Mouse (Mus musculus) liver, embryonic 15.5 days (tissue): Measurements from ENCODE around the gene Cpne5. TPM values are rescaled to one million over a fixed set of nuclear protein-coding genes. Genes with fewer than 3 reads are reported as not detected.

Source experiments
- ATAC-seq: fragments of 200-750 bp; cut with Nextera tagmentation; 2 replicates; pipeline ENCODE4 v1.8.0; 2017; ENCODE audit warnings: moderate number of reproducible peaks, mild to moderate bottlenecking, moderate library complexity; ENCODE audit not compliant: insufficient read depth
- H3K27ac ChIP-seq: fragments of 300-500 bp; sonication (generic); replicated peaks from 2 replicates; pipeline ENCODE4 v1.5.1; 2015; ENCODE audit warnings: mild to moderate bottlenecking, inconsistent platforms
- H3K27me3 ChIP-seq: fragments of 300-500 bp; sonication (generic); 2 replicates; pipeline ENCODE4 v1.6.1; 2015; ENCODE audit warnings: mild to moderate bottlenecking, inconsistent platforms
- H3K36me3 ChIP-seq: fragments of 300-500 bp; sonication (generic); replicated peaks from 2 replicates; pipeline ENCODE4 v1.6.1; 2015; ENCODE audit warnings: moderate library complexity, mild to moderate bottlenecking, inconsistent platforms
- H3K4me1 ChIP-seq: fragments of 300-500 bp; sonication (generic); replicated peaks from 2 replicates; pipeline ENCODE4 v1.6.1; 2015; ENCODE audit warnings: inconsistent platforms
- H3K4me2 ChIP-seq: fragments of 300-500 bp; sonication (generic); 2 replicates; pipeline ENCODE4 v1.6.1; 2015; ENCODE audit warnings: moderate library complexity, mild to moderate bottlenecking, inconsistent platforms
- H3K4me3 ChIP-seq: fragments of 300-500 bp; sonication (generic); replicated peaks from 2 replicates; pipeline ENCODE4 v1.5.1; 2015; ENCODE audit warnings: mild to moderate bottlenecking, inconsistent platforms
- H3K9ac ChIP-seq: fragments of 300-500 bp; sonication (generic); 2 replicates; pipeline ENCODE4 v1.6.1; 2015; ENCODE audit warnings: moderate library complexity, mild to moderate bottlenecking, inconsistent platforms
- H3K9me3 ChIP-seq: fragments of 300-500 bp; sonication (generic); replicated peaks from 2 replicates; pipeline ENCODE4 v1.6.1; 2016; ENCODE audit warnings: inconsistent platforms
- WGBS: fragments of 180-500 bp; shearing (Covaris S2); methylation state at CpG from one replicate; pipeline ENCODE4 v1.1.7; 2015; ENCODE audit warnings: mixed read lengths; ENCODE audit not compliant: insufficient replicate concordance; 5-methylcytosine and 5-hydroxymethylcytosine counted together
- polyA plus RNA-seq: library from polyadenylated mRNA; unstranded; fragments of >200 nt; fragmentation: Nextera tagmentation; extraction: Ambion mirVana; gene quantifications from 2 replicates; pipeline ENCODE4 v1.2.1, GENCODE M21; 2015

Gene Cpne5
- polyA plus RNA-seq, 1 experiment from 2014 or later = 0.12 TPM

DNA sequence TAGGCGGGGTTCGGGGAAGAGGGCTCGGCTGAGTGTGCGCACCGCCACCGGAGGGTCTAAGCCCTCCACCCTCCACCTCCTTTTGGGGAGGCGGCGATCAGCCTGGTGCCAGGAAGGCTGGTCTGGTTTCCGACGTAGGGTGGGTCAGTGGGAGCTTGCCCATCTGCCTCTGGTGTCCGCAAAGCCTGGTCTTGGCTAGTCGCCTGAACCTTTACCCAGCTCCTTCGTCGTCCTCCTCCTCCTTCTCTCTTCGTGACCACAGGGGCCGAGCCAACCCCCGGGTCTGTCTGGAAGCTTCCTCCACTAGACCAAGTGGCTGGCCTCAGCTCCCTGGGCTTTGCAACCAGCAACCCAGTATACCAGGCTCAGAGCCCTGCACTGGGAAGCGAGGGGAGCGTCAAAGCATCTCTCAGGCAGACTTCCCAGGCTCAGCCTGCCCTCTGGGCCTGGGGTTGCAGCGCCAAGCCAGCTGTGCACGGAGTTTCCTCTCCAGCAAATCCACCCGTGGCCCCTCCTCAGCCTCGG, 516 bp upstream of the Cpne5 start:
- H3K27me3 ChIP-seq = peaks cover 87% of the 10 kb centered on the region
- no peak overlapping the region for H3K9ac ChIP-seq
- peak overlapping the region; percentile 73 for H3K4me2 ChIP-seq
- no peak overlapping the region for H3K27ac ChIP-seq
- H3K9me3 ChIP-seq = no peaks in the 10 kb centered on the region
- H3K4me1 ChIP-seq = peaks cover 2% of the 10 kb centered on the region; the same call in 1 of the 2 replicates
- WGBS = 3% methylated on average over 23 of the region's 23 CpGs
- peak overlapping the region; percentile 46 for H3K4me3 ChIP-seq
- H3K36me3 ChIP-seq = no peaks in the 10 kb centered on the region
- ATAC-seq = no peak

DNA sequence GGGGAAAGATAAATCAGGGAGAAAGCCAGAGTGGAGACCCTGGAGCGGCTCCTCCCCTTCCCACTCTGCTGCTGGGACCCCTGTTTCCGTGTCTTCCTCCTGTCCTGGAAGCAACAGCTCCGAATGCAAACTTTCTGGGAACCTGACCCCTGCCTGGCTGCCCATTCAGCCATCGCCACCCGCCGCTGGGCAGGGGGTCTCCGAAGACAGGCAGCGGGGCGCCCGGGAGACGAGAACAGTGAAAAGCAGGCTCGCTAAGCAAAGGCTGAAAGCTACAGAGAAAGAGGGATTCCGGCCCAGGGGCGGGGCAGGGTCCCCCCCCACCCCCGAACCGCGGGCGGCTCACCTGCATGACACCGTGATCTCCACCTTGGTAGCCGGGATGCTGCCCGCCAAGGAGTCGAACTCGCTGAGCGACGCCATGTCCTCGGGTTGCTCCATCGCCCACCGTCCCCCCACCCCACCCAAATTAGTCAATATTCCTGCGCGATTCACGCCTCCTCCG, 648 bp downstream of the Cpne5 start:
- Histone ChIP-seq H3K27me3 (peaks cover 80% of the 10 kb centered on the region), H3K4me2 (peak overlapping the region; percentile 73), H3K4me1 (peaks cover 2% of the 10 kb centered on the region; the same call in 1 of the 2 replicates), H3K4me3 (peak overlapping the region; percentile 46), H3K9ac (no peak overlapping the region), H3K27ac (no peak overlapping the region), H3K9me3 (no peaks in the 10 kb centered on the region), H3K36me3 (no peaks in the 10 kb centered on the region)
- WGBS = 1% methylated on average over 31 of the region's 32 CpGs
- no peak for ATAC-seq

DNA sequence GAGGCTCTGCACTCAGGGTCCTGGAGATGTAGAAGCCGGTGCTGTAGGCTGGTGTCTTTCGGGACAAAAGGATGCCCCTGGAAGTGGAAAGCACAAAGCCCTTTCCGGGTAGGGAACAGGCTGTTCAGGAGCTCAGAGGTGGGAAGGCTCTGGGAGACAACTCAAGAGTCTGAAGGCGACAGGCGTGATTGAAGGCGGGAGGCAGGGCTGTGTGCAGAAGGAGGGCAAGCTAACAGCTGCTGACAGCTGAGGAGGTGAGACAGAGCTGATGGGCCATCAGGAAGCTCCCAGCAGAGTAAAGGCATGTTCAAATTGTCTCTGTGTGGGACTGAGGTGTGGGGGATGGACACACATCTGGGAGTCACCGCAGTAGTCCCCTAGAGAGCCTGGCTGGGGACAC, 1.9 kb downstream of the Cpne5 start:
- peaks cover 74% of the 10 kb centered on the region for H3K27me3 ChIP-seq
- ATAC-seq = no peak
- H3K4me1 ChIP-seq = peaks cover 2% of the 10 kb centered on the region; the same call in 1 of the 2 replicates
- no peak overlapping the region for H3K4me3 ChIP-seq
- no peaks in the 10 kb centered on the region for H3K9me3 ChIP-seq
- 50% methylated on average over 7 of the region's 7 CpGs for WGBS
- no peak overlapping the region for H3K4me2 ChIP-seq
- no peak overlapping the region for H3K9ac ChIP-seq
- no peaks in the 10 kb centered on the region for H3K36me3 ChIP-seq
- no peak overlapping the region for H3K27ac ChIP-seq

DNA sequence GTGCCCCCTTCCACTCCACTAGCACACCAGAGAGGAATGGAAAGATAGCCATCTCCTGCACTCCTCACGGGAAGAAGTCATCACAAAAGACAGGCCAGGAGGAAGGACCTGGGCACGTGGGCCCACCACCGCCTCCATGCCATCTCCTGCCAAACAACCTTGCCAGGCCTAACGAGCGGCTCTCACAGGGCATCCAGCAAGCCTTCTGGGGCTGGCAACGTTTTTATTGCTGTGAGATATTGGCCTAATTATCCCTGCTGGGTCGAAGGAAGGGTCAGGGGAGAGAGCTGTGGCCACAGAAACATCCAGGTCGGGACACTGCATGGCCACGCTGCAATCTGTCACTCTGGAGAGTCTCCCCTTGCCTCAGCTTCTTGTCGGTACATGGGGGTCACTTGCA, 6.9 kb downstream of the Cpne5 start:
- H3K4me2 ChIP-seq = no peak overlapping the region
- no peak overlapping the region for H3K4me3 ChIP-seq
- no peaks in the 10 kb centered on the region for H3K36me3 ChIP-seq
- no peak overlapping the region for H3K27ac ChIP-seq
- H3K27me3 ChIP-seq = peaks cover 29% of the 10 kb centered on the region
- H3K9me3 ChIP-seq = no peaks in the 10 kb centered on the region
- H3K9ac ChIP-seq = no peak overlapping the region
- 55% methylated on average over 10 of the region's 10 CpGs for WGBS
- ATAC-seq = no peak
- no peaks in the 10 kb centered on the region for H3K4me1 ChIP-seq

DNA sequence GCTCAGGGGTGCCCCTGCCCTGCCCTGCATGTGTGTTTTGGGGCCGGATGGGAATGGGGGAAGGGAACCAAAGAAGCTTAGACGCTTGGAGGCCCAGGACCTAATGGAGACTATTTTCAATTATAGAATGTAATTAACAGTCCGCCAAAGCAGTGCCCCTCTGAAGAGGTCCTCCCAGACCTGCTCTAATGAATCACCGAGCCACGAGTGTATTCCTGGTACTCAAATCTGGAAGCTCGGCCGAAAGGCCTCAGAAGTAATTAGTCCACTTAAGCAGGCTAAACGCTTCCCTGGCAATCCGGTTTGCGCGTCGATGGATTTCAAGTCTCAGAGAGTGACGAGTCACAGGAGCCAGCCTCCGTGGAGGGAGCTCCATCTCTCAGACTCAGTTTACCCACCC, 17.3 kb downstream of the Cpne5 start:
- Histone ChIP-seq H3K9ac (no peak overlapping the region), H3K9me3 (no peaks in the 10 kb centered on the region), H3K4me1 (no peaks in the 10 kb centered on the region), H3K27ac (no peak overlapping the region), H3K27me3 (no peaks in the 10 kb centered on the region), H3K4me3 (no peak overlapping the region), H3K4me2 (no peak overlapping the region), H3K36me3 (no peaks in the 10 kb centered on the region)
- 78% methylated on average over 14 of the region's 14 CpGs for WGBS
- no peak for ATAC-seq

DNA sequence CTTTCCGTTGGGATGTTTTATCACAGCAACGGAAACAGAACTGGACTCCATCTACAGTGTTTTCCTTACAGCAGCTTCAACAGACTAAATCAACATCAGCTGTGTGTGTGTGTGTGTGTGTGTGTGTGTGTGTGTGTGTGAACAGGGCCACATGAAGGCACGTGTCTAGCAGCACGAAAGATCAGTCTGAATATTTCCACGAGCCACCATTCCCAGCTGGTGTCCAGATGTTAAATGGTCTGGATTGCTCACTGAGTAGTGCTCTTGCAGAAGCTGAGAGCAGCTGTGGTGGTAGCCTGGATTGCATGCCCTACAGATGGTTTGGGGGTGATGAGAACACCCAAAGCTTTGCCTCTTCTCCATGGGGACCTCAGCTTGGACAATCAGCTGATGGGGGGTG, 19.9 kb downstream of the Cpne5 start:
- no peak for ATAC-seq
- Histone ChIP-seq H3K4me2 (no peak overlapping the region), H3K4me3 (no peak overlapping the region), H3K27me3 (peaks cover 18% of the 10 kb centered on the region), H3K9me3 (no peaks in the 10 kb centered on the region), H3K9ac (no peak overlapping the region), H3K4me1 (no peaks in the 10 kb centered on the region), H3K27ac (no peak overlapping the region), H3K36me3 (no peaks in the 10 kb centered on the region)
- 59% methylated on average over 5 of the region's 5 CpGs for WGBS

DNA sequence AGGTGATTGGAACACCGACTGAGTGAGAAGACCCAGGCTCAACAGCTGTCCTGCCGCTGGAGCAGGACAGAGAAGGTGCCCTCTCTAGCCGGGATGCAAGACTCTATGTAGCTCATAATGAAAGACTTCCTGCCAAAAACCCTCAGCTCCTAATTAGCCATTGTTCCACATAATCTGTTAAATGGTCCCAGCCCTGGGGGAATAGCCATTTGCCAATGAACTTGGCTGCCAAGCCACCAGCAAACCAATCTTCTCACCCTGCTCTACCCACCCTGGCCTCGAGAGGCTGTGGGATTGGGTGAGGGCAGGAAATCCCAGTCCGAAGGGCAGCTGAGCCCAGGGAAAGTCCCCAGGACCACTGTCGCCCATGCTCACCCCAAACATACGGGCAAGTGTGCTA, 21.9 kb downstream of the Cpne5 start:
- WGBS = 48% methylated on average over 7 of the region's 7 CpGs
- H3K36me3 ChIP-seq = no peaks in the 10 kb centered on the region

DNA sequence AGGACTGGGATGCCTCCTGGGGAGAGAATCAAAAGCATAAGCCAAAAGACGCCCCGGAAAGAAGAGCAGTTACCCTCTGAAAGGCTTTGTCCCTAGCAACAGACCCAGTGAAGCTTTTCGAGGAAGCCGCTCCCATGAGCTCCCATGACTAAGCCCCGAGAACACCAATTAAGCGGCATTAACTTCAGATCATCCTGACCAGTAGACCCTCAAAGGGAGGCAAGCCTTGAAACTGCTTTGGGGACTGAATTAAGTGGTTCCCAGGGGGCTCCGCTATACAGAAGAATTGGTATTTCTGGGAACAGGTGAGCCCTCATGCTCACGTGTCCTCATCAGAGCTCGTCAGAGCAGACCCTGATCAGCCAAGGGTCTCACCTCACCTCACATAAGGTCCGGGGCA, 23.3 kb downstream of the Cpne5 start:
- Histone ChIP-seq H3K4me2 (no peak overlapping the region), H3K27me3 (peaks cover 18% of the 10 kb centered on the region), H3K36me3 (no peaks in the 10 kb centered on the region), H3K4me1 (no peaks in the 10 kb centered on the region), H3K9ac (no peak overlapping the region), H3K4me3 (no peak overlapping the region), H3K27ac (no peak overlapping the region), H3K9me3 (no peaks in the 10 kb centered on the region)
- ATAC-seq = no peak
- WGBS = 54% methylated on average over 10 of the region's 10 CpGs

More for the DNA sequence above, 21.9 kb downstream of the Cpne5 start:
- H3K27ac ChIP-seq = no peak overlapping the region
- H3K4me3 ChIP-seq = no peak overlapping the region
- H3K9ac ChIP-seq = no peak overlapping the region
- no peaks in the 10 kb centered on the region for H3K4me1 ChIP-seq
- H3K4me2 ChIP-seq = no peak overlapping the region
- no peaks in the 10 kb centered on the region for H3K9me3 ChIP-seq
- H3K27me3 ChIP-seq = peaks cover 18% of the 10 kb centered on the region
- ATAC-seq = no peak

DNA sequence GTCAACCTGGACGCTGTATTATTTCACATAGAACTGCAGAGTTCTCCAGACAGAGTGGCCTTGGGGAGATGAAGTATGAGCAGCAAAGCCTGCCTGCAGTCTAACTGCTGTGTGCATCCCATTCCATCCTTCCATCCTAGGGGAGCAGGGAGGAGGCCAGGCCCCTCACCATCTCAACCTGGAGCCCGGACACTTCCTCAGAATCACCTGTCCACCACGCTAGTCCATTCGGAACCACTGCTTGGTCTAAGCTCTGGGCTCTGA, 23.8 kb downstream of the Cpne5 start:
- WGBS = 66% methylated on average over 4 of the region's 4 CpGs
- no peak overlapping the region for H3K9ac ChIP-seq
- H3K4me1 ChIP-seq = no peaks in the 10 kb centered on the region
- H3K36me3 ChIP-seq = no peaks in the 10 kb centered on the region
- H3K9me3 ChIP-seq = no peaks in the 10 kb centered on the region
- no peak overlapping the region for H3K27ac ChIP-seq
- no peak for ATAC-seq
- no peak overlapping the region for H3K4me2 ChIP-seq
- no peak overlapping the region for H3K4me3 ChIP-seq
- H3K27me3 ChIP-seq = peaks cover 18% of the 10 kb centered on the region

DNA sequence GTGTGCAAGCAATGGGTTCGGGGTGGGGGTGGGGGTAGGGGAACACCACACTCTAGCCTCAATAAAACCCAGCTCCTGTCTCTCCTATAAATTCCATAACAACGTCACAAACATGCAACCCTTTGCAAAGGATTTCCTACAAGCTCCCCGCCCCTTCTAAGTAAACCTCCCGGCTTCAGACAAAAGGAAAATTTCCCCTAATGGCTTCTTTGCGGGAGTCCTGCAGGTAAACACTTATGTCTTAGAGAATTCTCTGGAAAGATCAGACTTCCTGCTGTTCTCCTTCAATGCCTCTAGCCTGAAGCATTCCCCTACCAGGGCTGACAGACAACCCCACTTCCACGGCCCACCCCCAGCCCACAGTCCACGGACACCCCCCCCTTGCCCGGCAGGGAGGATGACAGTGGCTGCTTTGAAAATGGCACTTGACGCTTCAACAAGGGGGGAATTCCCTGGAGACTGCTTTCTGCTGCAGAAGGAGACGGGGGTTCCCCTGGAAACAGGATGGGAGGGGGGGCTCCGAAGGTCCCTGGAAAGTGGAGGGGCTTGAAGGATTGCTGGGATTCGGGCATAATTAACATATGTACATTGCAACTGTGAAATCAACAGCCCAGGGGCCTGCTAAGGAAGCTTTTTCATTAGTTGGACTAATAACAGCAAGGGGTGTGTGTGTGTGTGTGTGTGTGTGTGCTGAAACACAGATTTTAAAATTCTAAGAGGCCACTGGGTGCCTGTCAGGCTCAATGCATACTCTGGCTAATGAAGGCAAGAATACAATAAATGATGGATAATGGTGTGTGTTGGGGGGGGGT, 24.4 kb downstream of the Cpne5 start:
- no peak overlapping the region for H3K9ac ChIP-seq
- no peaks in the 10 kb centered on the region for H3K9me3 ChIP-seq
- no peak overlapping the region for H3K4me2 ChIP-seq
- no peaks in the 10 kb centered on the region for H3K4me1 ChIP-seq
- H3K36me3 ChIP-seq = no peaks in the 10 kb centered on the region
- H3K27me3 ChIP-seq = peaks cover 18% of the 10 kb centered on the region
- 31% methylated on average over 12 of the region's 12 CpGs for WGBS
- ATAC-seq = no peak
- no peak overlapping the region for H3K27ac ChIP-seq
- no peak overlapping the region for H3K4me3 ChIP-seq

DNA sequence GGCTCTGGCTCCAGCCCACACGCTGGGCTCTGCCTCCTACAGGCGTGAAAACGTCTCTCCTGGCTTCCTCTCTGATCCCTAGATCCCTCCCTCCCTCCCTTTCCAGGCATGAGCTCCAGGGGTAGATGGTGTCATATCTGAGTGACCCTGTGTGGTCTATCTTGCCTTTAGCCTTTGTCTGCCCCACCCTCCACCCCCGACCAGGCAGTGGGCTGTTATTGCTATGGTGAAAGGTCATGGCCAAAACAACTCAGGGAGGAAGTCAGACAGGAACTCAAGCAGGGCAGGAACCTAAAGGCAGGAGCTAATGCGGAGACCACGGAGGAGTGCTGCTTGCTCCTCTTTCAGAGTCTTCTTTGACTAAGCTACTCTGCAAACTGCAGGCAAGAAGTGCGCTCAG, 26.1 kb downstream of the Cpne5 start:
- no peak for ATAC-seq
- no peaks in the 10 kb centered on the region for H3K36me3 ChIP-seq

DNA sequence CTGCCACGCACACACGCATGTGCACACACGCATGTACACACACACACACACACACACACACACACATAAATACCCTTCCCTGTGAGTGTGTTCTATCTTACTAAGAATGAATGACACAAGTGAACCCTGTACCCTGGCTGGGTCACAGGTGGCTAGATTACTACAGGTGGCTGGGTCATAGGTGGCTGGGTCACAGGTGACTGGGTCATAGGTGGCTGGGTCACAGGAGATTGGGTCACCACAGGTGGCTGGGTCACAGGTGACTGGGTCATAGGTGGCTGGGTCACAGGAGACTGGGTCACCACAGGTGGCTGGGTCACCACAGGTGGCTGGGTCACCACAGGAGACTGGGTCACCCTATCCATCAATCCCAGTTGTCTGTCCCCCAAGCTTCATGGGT, 27.9 kb downstream of the Cpne5 start:
- Histone ChIP-seq H3K9me3 (no peaks in the 10 kb centered on the region), H3K27ac (no peak overlapping the region), H3K4me3 (no peak overlapping the region), H3K27me3 (peaks cover 14% of the 10 kb centered on the region), H3K9ac (no peak overlapping the region), H3K4me2 (no peak overlapping the region), H3K36me3 (no peaks in the 10 kb centered on the region), H3K4me1 (no peaks in the 10 kb centered on the region)
- WGBS = 86% methylated on average over 3 of the region's 3 CpGs
- ATAC-seq = no peak

More for the DNA sequence above, 26.1 kb downstream of the Cpne5 start:
- H3K4me3 ChIP-seq = no peak overlapping the region
- no peak overlapping the region for H3K9ac ChIP-seq
- H3K27me3 ChIP-seq = peaks cover 18% of the 10 kb centered on the region
- H3K4me2 ChIP-seq = no peak overlapping the region
- 35% methylated on average over 7 of the region's 7 CpGs for WGBS
- no peaks in the 10 kb centered on the region for H3K9me3 ChIP-seq
- no peak overlapping the region for H3K27ac ChIP-seq
- H3K4me1 ChIP-seq = no peaks in the 10 kb centered on the region
